Mouse (Mus musculus): ENCODE data around the gene Anapc2. TPM values are rescaled to one million over a fixed set of nuclear protein-coding genes. Genes with fewer than 3 reads are reported as not detected.

The Anapc2 gene
- 110 and 116 TPM in 2 replicates for polyA plus RNA-seq (2014; fragmentation: Nextera tagmentation; extraction: Ambion mirVana)

DNA sequence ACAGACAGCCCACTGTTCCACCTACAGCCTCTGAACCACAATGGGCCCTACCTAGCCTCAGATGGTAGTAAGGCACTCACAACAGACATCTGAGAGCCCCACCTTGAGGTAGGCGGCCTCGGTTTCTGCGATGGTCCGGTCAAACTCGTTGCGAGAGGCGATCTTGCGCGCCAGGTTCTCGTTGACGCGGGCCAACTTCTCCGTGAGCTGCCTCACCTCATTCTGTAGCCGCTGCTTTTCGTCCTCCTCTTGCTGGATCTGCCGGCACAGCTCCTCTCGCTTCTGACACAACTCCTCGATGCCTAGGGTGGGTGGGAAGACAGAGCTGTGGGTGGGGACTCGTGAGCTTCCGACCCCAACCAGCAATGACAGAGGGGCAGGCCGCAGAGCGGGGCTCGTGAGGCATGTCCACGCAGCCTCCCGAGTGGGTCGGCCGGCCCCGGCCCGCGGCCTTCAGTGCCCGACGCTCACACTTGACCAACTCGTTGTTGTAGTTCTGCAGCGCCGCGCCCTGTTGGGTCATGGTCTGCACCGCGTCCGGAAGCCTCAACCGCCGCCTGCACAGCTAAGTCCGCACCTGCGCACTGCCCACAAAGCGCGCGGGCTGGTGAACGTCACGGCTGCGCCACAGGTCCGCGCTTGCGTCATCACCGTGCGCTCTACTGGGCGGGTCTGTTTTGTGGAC, at the start of gene Anapc2, which contains the start of gene Ssna1:
Gene Anapc2, plus strand, starts transcription at position 652 of the 685 bp plus-strand sequence.
Gene Ssna1, minus strand, starts transcription at position 612 of the 685 bp plus-strand sequence.
- Histone ChIP-seq H3K36me3 (ENCODE audit: control insufficient read depth, insufficient read depth, low read length) (peaks cover 36% of the 10 kb centered on the region), H3K4me1 (ENCODE audit: control insufficient read depth, insufficient read depth, low read length) (peaks cover 32% of the 10 kb centered on the region), H3K27me3 (ENCODE audit: control insufficient read depth, insufficient read depth, low read length) (no peaks in the 10 kb centered on the region), H3K4me2 (ENCODE audit: low read depth, low read length) (peak within 1 kb of the TSS; percentile 95), H3K27ac (ENCODE audit: low read depth, low read length) (peak within 1 kb of the TSS; percentile 82), H3K9ac (replicated peaks; ENCODE audit: low read depth, low read length) (peak within 1 kb of the TSS; percentile 76), H3K9me3 (ENCODE audit: control insufficient read depth, low read length) (no peaks in the 10 kb centered on the region), H3K4me3 (ENCODE audit: low read depth, low read length) (peak within 1 kb of the TSS; percentile 86)
- peak; percentile 95 for ATAC-seq (ENCODE audit: low read depth)
- under 1% methylated on average over 53 of the region's 55 CpGs for WGBS

GRCm38 (mm10) chr2:25223681-25224491, 48.4 kb upstream of the Anapc2 start:
- Histone ChIP-seq H3K4me1 (ENCODE audit: control insufficient read depth, insufficient read depth, low read length) (peaks cover 7% of the 10 kb centered on the region; the same call in 1 of the 2 replicates), H3K27ac (ENCODE audit: low read depth, low read length) (peak overlapping the region; percentile 86), H3K27me3 (ENCODE audit: control insufficient read depth, insufficient read depth, low read length) (no peaks in the 10 kb centered on the region), H3K4me2 (ENCODE audit: low read depth, low read length) (peak overlapping the region; percentile 94), H3K36me3 (ENCODE audit: control insufficient read depth, insufficient read depth, low read length) (no peaks in the 10 kb centered on the region), H3K9ac (replicated peaks; ENCODE audit: low read depth, low read length) (peak overlapping the region; percentile 75), H3K4me3 (ENCODE audit: low read depth, low read length) (peak overlapping the region; percentile 81), H3K9me3 (ENCODE audit: control insufficient read depth, low read length) (no peaks in the 10 kb centered on the region)
- 3% methylated on average over 53 of the region's 53 CpGs for WGBS
- ATAC-seq (ENCODE audit: low read depth), result peak; percentile 42

DNA sequence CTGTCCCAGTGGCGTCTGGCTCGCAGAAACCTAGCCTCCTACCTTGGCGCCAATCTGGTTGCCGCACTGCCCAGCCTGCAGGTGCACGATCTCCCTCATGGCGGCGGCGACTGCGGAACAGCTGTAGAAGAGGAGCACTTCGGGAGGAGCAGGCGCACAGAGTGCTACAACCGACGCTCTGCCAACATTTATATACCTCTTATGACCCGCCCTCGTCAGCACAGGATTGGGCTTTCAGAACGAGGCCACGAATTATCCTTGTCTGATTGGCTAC, 47.8 kb upstream of the Anapc2 start, which contains the start of gene Tubb4b:
Gene Tubb4b, minus strand, starts transcription at position 211 of the 274 bp plus-strand sequence.
- peaks cover 7% of the 10 kb centered on the region; the same call in 1 of the 2 replicates for H3K4me1 ChIP-seq (ENCODE audit: control insufficient read depth, insufficient read depth, low read length)
- no peak for ATAC-seq (ENCODE audit: low read depth)
- peak within 1 kb of the TSS; percentile 75 for H3K9ac ChIP-seq (replicated peaks; ENCODE audit: low read depth, low read length)
- peak within 1 kb of the TSS; percentile 81 for H3K4me3 ChIP-seq (ENCODE audit: low read depth, low read length)
- H3K9me3 ChIP-seq (ENCODE audit: control insufficient read depth, low read length), result no peaks in the 10 kb centered on the region
- peak within 1 kb of the TSS; percentile 91 for H3K27ac ChIP-seq (ENCODE audit: low read depth, low read length)
- H3K4me2 ChIP-seq (ENCODE audit: low read depth, low read length), result peak within 1 kb of the TSS; percentile 94
- H3K36me3 ChIP-seq (ENCODE audit: control insufficient read depth, insufficient read depth, low read length), result no peaks in the 10 kb centered on the region
- H3K27me3 ChIP-seq (ENCODE audit: control insufficient read depth, insufficient read depth, low read length), result no peaks in the 10 kb centered on the region
- under 1% methylated on average over 17 of the region's 17 CpGs for WGBS

GRCm38 (mm10) chr2:25224766-25225752, 47.2 kb upstream of the Anapc2 start:
- no peaks in the 10 kb centered on the region for H3K9me3 ChIP-seq (ENCODE audit: control insufficient read depth, low read length)
- peak overlapping the region; percentile 51 for H3K4me2 ChIP-seq (ENCODE audit: low read depth, low read length)
- no peaks in the 10 kb centered on the region for H3K36me3 ChIP-seq (ENCODE audit: control insufficient read depth, insufficient read depth, low read length)
- WGBS, result 2% methylated on average over 41 of the region's 41 CpGs
- H3K27ac ChIP-seq (ENCODE audit: low read depth, low read length), result peak overlapping the region; percentile 91
- peaks cover 7% of the 10 kb centered on the region; the same call in 1 of the 2 replicates for H3K4me1 ChIP-seq (ENCODE audit: control insufficient read depth, insufficient read depth, low read length)
- H3K9ac ChIP-seq (replicated peaks; ENCODE audit: low read depth, low read length), result peak overlapping the region; percentile 51
- ATAC-seq (ENCODE audit: low read depth), result peak; percentile 97
- H3K27me3 ChIP-seq (ENCODE audit: control insufficient read depth, insufficient read depth, low read length), result no peaks in the 10 kb centered on the region
- H3K4me3 ChIP-seq (ENCODE audit: low read depth, low read length), result peak overlapping the region; percentile 81

DNA sequence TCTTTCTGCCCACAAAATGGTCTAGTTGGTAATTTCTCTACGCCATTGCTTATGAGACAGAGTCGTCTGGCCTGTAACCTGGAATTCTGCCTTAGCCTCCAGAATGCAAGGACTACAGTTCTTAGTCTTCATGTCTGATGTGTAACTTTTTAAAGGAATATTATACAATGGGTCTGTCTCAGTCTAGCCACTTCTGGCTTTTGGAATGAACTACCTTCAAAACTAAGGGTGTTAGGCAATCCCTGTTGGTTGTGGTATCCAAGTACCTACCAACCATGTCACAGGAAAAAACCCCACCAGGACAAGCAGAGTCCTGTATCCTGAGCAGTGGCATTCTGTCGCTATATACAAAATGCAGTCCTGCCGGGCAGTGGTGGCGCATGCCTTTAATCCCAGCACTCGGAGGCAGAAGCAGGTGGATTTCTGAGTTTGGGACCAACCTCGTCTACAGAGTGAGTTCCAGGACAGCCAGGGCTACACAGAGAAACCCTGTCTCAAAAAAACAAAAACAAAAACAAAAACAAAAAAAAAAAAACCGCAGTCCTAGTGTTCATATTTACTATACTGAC, 46.4 kb upstream of the Anapc2 start:
- WGBS, result 78% methylated on average over 8 of the region's 8 CpGs
- no peak overlapping the region for H3K9ac ChIP-seq (replicated peaks; ENCODE audit: low read depth, low read length)
- no peaks in the 10 kb centered on the region for H3K36me3 ChIP-seq (ENCODE audit: control insufficient read depth, insufficient read depth, low read length)
- ATAC-seq (ENCODE audit: low read depth), result no peak
- peak overlapping the region; percentile 81; the same call in 1 of the 2 replicates for H3K4me3 ChIP-seq (ENCODE audit: low read depth, low read length)
- H3K27me3 ChIP-seq (ENCODE audit: control insufficient read depth, insufficient read depth, low read length), result no peaks in the 10 kb centered on the region
- no peaks in the 10 kb centered on the region for H3K9me3 ChIP-seq (ENCODE audit: control insufficient read depth, low read length)
- H3K27ac ChIP-seq (ENCODE audit: low read depth, low read length), result peak overlapping the region; percentile 91
- peaks cover 7% of the 10 kb centered on the region; the same call in 1 of the 2 replicates for H3K4me1 ChIP-seq (ENCODE audit: control insufficient read depth, insufficient read depth, low read length)
- peak overlapping the region; percentile 51 for H3K4me2 ChIP-seq (ENCODE audit: low read depth, low read length)

- peaks cover 7% of the 10 kb centered on the region; the same call in 1 of the 2 replicates for H3K4me1 ChIP-seq (ENCODE audit: control insufficient read depth, insufficient read depth, low read length)
- no peak for ATAC-seq (ENCODE audit: low read depth)
- H3K36me3 ChIP-seq (ENCODE audit: control insufficient read depth, insufficient read depth, low read length), result no peaks in the 10 kb centered on the region
- no peak overlapping the region for H3K27ac ChIP-seq (ENCODE audit: low read depth, low read length)
- no peak overlapping the region for H3K4me2 ChIP-seq (ENCODE audit: low read depth, low read length)
- no peaks in the 10 kb centered on the region for H3K9me3 ChIP-seq (ENCODE audit: control insufficient read depth, low read length)
- H3K27me3 ChIP-seq (ENCODE audit: control insufficient read depth, insufficient read depth, low read length), result no peaks in the 10 kb centered on the region
- no peak overlapping the region for H3K9ac ChIP-seq (replicated peaks; ENCODE audit: low read depth, low read length)
- WGBS, result 83% methylated on average over 5 of the region's 5 CpGs
- H3K4me3 ChIP-seq (ENCODE audit: low read depth, low read length), result no peak overlapping the region
These were observed 45.4 kb upstream of the Anapc2 start for GRCm38 (mm10) chr2:25226864-25227263.

DNA sequence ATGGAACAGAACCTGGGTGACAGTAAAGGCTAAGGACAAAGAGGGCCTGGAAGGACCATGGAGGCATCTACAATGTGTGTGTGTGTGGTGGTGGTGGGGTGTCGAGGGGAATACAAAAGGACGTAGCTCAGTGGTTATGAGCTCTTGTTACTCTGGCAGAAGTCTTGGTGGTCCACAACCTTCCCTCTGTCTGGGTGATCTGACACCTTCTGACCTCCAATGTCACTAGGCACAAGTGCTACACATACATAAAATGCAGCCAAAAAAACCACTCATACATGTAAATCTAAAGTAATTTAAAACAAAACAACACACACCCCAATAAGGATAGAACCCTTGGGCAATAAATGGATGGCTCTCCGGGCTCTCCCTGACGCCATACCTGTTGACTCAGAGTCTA, 44.9 kb upstream of the Anapc2 start:
- Histone ChIP-seq H3K27ac (ENCODE audit: low read depth, low read length) (no peak overlapping the region), H3K4me1 (ENCODE audit: control insufficient read depth, insufficient read depth, low read length) (peaks cover 7% of the 10 kb centered on the region; the same call in 1 of the 2 replicates), H3K9me3 (ENCODE audit: control insufficient read depth, low read length) (no peaks in the 10 kb centered on the region), H3K9ac (replicated peaks; ENCODE audit: low read depth, low read length) (no peak overlapping the region), H3K4me2 (ENCODE audit: low read depth, low read length) (no peak overlapping the region), H3K4me3 (ENCODE audit: low read depth, low read length) (no peak overlapping the region), H3K36me3 (ENCODE audit: control insufficient read depth, insufficient read depth, low read length) (no peaks in the 10 kb centered on the region), H3K27me3 (ENCODE audit: control insufficient read depth, insufficient read depth, low read length) (no peaks in the 10 kb centered on the region)
- no peak for ATAC-seq (ENCODE audit: low read depth)
- WGBS, result 87% methylated on average over 4 of the region's 4 CpGs

DNA sequence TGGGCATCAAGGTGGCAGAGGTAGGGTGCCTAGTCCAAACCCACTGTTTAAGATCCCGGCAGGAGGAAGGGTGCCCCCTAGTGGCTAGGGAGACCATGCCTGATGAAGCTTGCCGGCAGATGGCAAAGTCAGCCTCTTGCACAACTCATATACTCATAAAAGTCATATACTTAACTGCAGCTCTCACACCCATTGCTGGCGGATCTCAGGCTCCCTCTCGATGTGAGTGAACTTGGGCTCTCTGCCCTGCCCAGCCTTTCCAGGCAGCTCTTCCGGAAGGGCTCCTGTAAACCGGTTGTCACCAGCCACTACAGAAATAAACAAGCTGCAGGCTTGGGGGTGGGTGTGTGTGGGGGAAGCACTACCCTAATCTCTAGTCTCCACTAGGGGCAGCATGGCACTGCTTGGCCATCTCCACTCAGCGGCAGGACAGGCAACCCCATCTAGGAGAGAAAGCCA, 43.8 kb upstream of the Anapc2 start:
- H3K27me3 ChIP-seq (ENCODE audit: control insufficient read depth, insufficient read depth, low read length), result no peaks in the 10 kb centered on the region
- no peak overlapping the region; the same call in 1 of the 2 replicates for H3K4me3 ChIP-seq (ENCODE audit: low read depth, low read length)
- peak overlapping the region; percentile 31 for H3K4me2 ChIP-seq (ENCODE audit: low read depth, low read length)
- ATAC-seq (ENCODE audit: low read depth), result no peak
- H3K27ac ChIP-seq (ENCODE audit: low read depth, low read length), result peak overlapping the region; percentile 34; the same call in 1 of the 2 replicates
- no peaks in the 10 kb centered on the region for H3K9me3 ChIP-seq (ENCODE audit: control insufficient read depth, low read length)
- H3K36me3 ChIP-seq (ENCODE audit: control insufficient read depth, insufficient read depth, low read length), result no peaks in the 10 kb centered on the region
- no peak overlapping the region; the same call in 1 of the 2 replicates for H3K9ac ChIP-seq (replicated peaks; ENCODE audit: low read depth, low read length)
- 1% methylated on average over 7 of the region's 7 CpGs for WGBS
- H3K4me1 ChIP-seq (ENCODE audit: control insufficient read depth, insufficient read depth, low read length), result peaks cover 4% of the 10 kb centered on the region; the same call in 1 of the 2 replicates

All from neural tube, embryonic 14.5 days (tissue).